Mouse (Mus musculus) right cerebral cortex, adult 2 months (tissue): ENCODE measurements at regions not wholly inside any gene's neighbourhood (a gene's known extent, or its start where the extent isn't known, plus 50 kb on each side); places are given as distances from the start of the nearest gene placed in this dataset.

Experiments
- DNase-seq, 2 experiments: peaks; one replicate each; pipeline ENCODE4 v3.0.0; 2021 to 2022; ENCODE audit warnings: low spot score in 2 of 2

GRCm38 (mm10) chr7:73191388-73192278 lies 183.7 kb upstream of the Rgma start:
- no peak for DNase-seq

GRCm38 (mm10) chr7:73192839-73193238 lies 182.5 kb upstream of the Rgma start:
- no peak for DNase-seq

- no peak for DNase-seq
Measured at GRCm38 (mm10) chr7:73195306-73195705, 180.0 kb upstream of the Rgma start.

- peak in 1 of 2 experiments; percentile 29 for DNase-seq
Measured at GRCm38 (mm10) chr7:73196851-73197531, 178.3 kb upstream of the Rgma start.

- no peak for DNase-seq
Measured at GRCm38 (mm10) chr7:73198069-73198468, 177.2 kb upstream of the Rgma start.

- DNase-seq = no peak
Measured at GRCm38 (mm10) chr7:73199967-73200366, 175.3 kb upstream of the Rgma start.

- DNase-seq = no peak
Measured at GRCm38 (mm10) chr7:73201330-73201729, 174.0 kb upstream of the Rgma start.

- DNase-seq = no peak
Measured at GRCm38 (mm10) chr7:73206922-73207811, 168.1 kb upstream of the Rgma start.

GRCm38 (mm10) chr7:73208479-73208816 lies 166.9 kb upstream of the Rgma start:
- no peak for DNase-seq

- DNase-seq = no peak
Measured at GRCm38 (mm10) chr7:73208817-73209602, 166.3 kb upstream of the Rgma start.

- DNase-seq = no peak
Measured at GRCm38 (mm10) chr7:73210078-73210477, 165.2 kb upstream of the Rgma start.

GRCm38 (mm10) chr7:73222237-73222915 lies 152.9 kb upstream of the Rgma start:
- no peak for DNase-seq

GRCm38 (mm10) chr7:73222929-73223512 lies 152.3 kb upstream of the Rgma start:
- DNase-seq = no peak

GRCm38 (mm10) chr7:73233539-73234158 lies 141.7 kb upstream of the Rgma start:
- DNase-seq = no peak

- DNase-seq = no peak
Measured at GRCm38 (mm10) chr7:73238486-73238885, 136.8 kb upstream of the Rgma start.

GRCm38 (mm10) chr7:73243591-73244355 lies 131.5 kb upstream of the Rgma start:
- no peak for DNase-seq

GRCm38 (mm10) chr7:73245431-73245830 lies 129.9 kb upstream of the Rgma start:
- DNase-seq = no peak

GRCm38 (mm10) chr7:73250593-73250992 lies 124.7 kb upstream of the Rgma start:
- peak in 1 of 2 experiments; percentile 6 for DNase-seq

GRCm38 (mm10) chr7:73251187-73251740 lies 124.0 kb upstream of the Rgma start:
- no peak for DNase-seq
